Mouse (Mus musculus): ENCODE results near the gene 1700067P10Rik. TPM values are rescaled to one million over a fixed set of nuclear protein-coding genes. Genes with fewer than 3 reads are reported as not detected.

Gene 1700067P10Rik
- polyA plus RNA-seq, 1 experiment = not detected

GRCm38 (mm10) chr17:48132810-48133209 is 43.7 kb downstream of the 1700067P10Rik start:
- Histone ChIP-seq H3K36me3 (ENCODE audit: control insufficient read depth, insufficient read depth) (no peaks in the 10 kb centered on the region), H3K79me2 (ENCODE audit: control insufficient read depth, insufficient read depth) (no peaks in the 10 kb centered on the region), H3K27me3 (ENCODE audit: control insufficient read depth, insufficient read depth, insufficient read length) (no peaks in the 10 kb centered on the region), H3K4me3 (ENCODE audit: insufficient read depth, poor library complexity, severe bottlenecking) (no peak overlapping the region), H3K79me3 (ENCODE audit: low read depth) (no peaks in the 10 kb centered on the region), H3ac (ENCODE audit: control insufficient read depth, insufficient read length, low read depth) (no peak overlapping the region)
- TF ChIP-seq MAX (IDR thresholded peaks at IDR 0.05) (no peak), MYOD1 (IDR thresholded peaks at IDR 0.05; ENCODE audit: control insufficient read depth, insufficient read length, low read depth) (no peak), FOSL1 (IDR thresholded peaks at IDR 0.05; ENCODE audit: insufficient read depth, low read length, poor library complexity, severe bottlenecking) (no peak), MYOG (IDR thresholded peaks at IDR 0.05; ENCODE audit: control insufficient read depth, extremely low read depth, insufficient read length) (no peak), CEBPB (IDR thresholded peaks at IDR 0.05; ENCODE audit: low read depth) (no peak)

Other genes starting within 250 kb of the 1700067P10Rik start
- gene Foxp4, start 164.7 kb upstream of the 1700067P10Rik start, polyA plus RNA-seq (2012; fragmentation: generic; extraction: Trizol) = 32.4 TPM
- not detected for gene 1700122O11Rik, start 51.0 kb upstream of the 1700067P10Rik start, polyA plus RNA-seq (2012; fragmentation: generic; extraction: Trizol)
- gene 9830107B12Rik, start 56.9 kb downstream of the 1700067P10Rik start, polyA plus RNA-seq (2012; fragmentation: generic; extraction: Trizol) = not detected
- not detected for gene A530064D06Rik, start 78.0 kb downstream of the 1700067P10Rik start, polyA plus RNA-seq (2012; fragmentation: generic; extraction: Trizol)
- gene Trem1, start 143.4 kb downstream of the 1700067P10Rik start, polyA plus RNA-seq (2012; fragmentation: generic; extraction: Trizol) = not detected
- gene Trem3, start 158.5 kb downstream of the 1700067P10Rik start, polyA plus RNA-seq (2012; fragmentation: generic; extraction: Trizol) = not detected
- gene Treml4, start 175.0 kb downstream of the 1700067P10Rik start, polyA plus RNA-seq (2012; fragmentation: generic; extraction: Trizol) = not detected
- gene Treml2, start 210.2 kb downstream of the 1700067P10Rik start, polyA plus RNA-seq (2012; fragmentation: generic; extraction: Trizol) = not detected
- gene B430306N03Rik, start 226.8 kb downstream of the 1700067P10Rik start, polyA plus RNA-seq (2012; fragmentation: generic; extraction: Trizol) = not detected